Comparison of ENCODE assay signal across 8 mouse cellular contexts in the genomic region with DNA sequence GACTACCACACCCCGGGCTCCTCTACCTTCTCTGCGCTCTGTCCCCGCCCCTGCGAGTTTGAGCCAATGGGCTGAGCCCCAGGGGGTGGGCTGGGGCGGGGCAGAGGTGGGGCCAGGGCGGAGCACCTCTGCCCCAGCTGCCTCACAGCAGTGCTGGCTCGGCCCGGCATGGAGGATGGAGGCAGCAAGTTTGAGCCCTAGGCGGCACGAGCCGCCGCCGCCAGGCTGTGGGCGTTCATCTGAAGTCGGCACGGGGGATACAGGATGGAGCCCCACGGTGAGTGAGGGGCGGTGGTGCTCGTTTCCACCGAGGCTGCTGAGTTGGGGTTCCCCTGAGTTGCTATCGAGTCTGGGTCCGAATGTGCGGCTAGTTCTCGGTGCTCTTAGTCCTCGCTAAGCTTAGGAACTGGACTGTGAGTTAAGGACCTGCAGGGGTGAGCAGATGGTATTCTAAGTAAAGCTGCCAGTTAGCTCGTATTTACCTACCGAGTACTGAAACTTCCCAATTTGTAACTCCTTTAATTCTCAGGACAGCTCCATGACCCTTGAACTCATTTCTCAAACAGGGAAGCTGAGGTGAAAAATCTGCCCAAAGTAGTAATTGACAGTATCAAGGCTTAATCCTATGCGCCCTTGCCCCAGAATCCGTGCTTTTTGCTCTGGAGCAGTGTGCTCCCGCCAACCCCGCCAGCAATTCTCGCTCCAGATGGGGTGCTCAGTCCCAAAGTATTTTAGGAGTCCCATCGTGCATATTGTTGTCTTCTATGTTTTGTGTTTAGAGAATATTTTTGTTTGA. TPM values are rescaled to one million over a fixed set of nuclear protein-coding genes. Genes with fewer than 3 reads are reported as not detected.
DNase-seq lines count a peak whose midpoint lies in the region; ATAC-seq and TF ChIP-seq lines count a peak whose summit lies in the region.

No protein-coding gene starts in this region.

- H3K9ac ChIP-seq in hindbrain, embryonic 16.5 days (ENCODE audit: low read depth, low read length): peak overlapping the region; percentile 68

- intact Hi-C loops in gastrocnemius, adult 2 months (cut with DNase I): loop anchor here (5.0 kb wide), 2 partner anchors 81 to 154 kb away; no protein-coding TSS in a partner anchor

- H3K27me3 ChIP-seq in hindbrain, embryonic 16.5 days (replicated peaks; ENCODE audit: control insufficient read depth, insufficient read depth, low read length): peaks cover 2% of the 10 kb centered on the region

- peak; percentile 94 for DNase-seq in gastrocnemius, adult 2 months
- peak; percentile 49 to 78 for DNase-seq in left cerebral cortex, adult 8-10 months (ENCODE audit: low spot score in 2 of 2)
- peak; percentile 74 to 77 for DNase-seq in right cerebral cortex, adult 2 months (ENCODE audit: low spot score in 2 of 2)
- peak; percentile 52 for DNase-seq in urinary bladder, postnatal 10 days (ENCODE audit: low spot score)

- no peaks in the 10 kb centered on the region for H3K9me3 ChIP-seq in hindbrain, embryonic 16.5 days (ENCODE audit: control insufficient read depth, low read length)

- peak; percentile 90 for ATAC-seq in activated CD4-positive, CD25-positive, alpha-beta regulatory T cell, adult 4 months
- peak; percentile 98 for ATAC-seq in common myeloid progenitor, adult 5-6 weeks (replicated peaks; ENCODE audit: low read depth, poor library complexity, severe bottlenecking)
- peak; percentile 99 for ATAC-seq in hindbrain, embryonic 16.5 days
- ATAC-seq in megakaryocyte, adult 5-6 weeks (ENCODE audit: poor library complexity, severe bottlenecking): peak; percentile 98

- H3K4me3 ChIP-seq in gastrocnemius, adult 2 months: peak overlapping the region; percentile 87
- H3K4me3 ChIP-seq in hindbrain, embryonic 16.5 days (ENCODE audit: low read length): peak overlapping the region; percentile 56

- H3K36me3 ChIP-seq in hindbrain, embryonic 16.5 days (ENCODE audit: control insufficient read depth, insufficient read depth, low read length): no peaks in the 10 kb centered on the region

- 1% methylated on average over 33 of the region's 33 CpGs for WGBS in hindbrain, embryonic 16.5 days

- peaks cover 12% of the 10 kb centered on the region for H3K4me1 ChIP-seq in hindbrain, embryonic 16.5 days (ENCODE audit: control insufficient read depth, insufficient read depth, low read depth, low read length)

- peak overlapping the region; percentile 91 for H3K27ac ChIP-seq in gastrocnemius, adult 2 months
- H3K27ac ChIP-seq in hindbrain, embryonic 16.5 days (ENCODE audit: low read depth, low read length): peak overlapping the region; percentile 20; the same call in 1 of the 2 replicates

- no peak for TF ChIP-seq CTCF in gastrocnemius, adult 2 months (IDR thresholded peaks at IDR 0.05)

- peak overlapping the region; percentile 89 for H3K4me2 ChIP-seq in hindbrain, embryonic 16.5 days (ENCODE audit: low read length)

RNA-seq across cellular contexts. Expression of gene Arhgap29, which starts 15.5 kb away (rescaled TPM):
- polyA plus RNA-seq in activated CD4-positive, CD25-positive, alpha-beta regulatory T cell, adult 4 months (2017; shearing (Covaris generic)): under 1 TPM; 0.28 to 0.69 TPM
- 1.7 and 2.6 TPM in 2 replicates for total RNA-seq in common myeloid progenitor, adult 5-6 weeks (2017)
- total RNA-seq in gastrocnemius, adult 2 months (2021): 10 to 100 TPM; 14.0 to 15.6 TPM
- polyA plus RNA-seq in hindbrain, embryonic 16.5 days (2015; fragmentation: Nextera tagmentation; extraction: Ambion mirVana): 15.4 and 22.1 TPM in 2 replicates
- 10 to 100 TPM; 20.0 to 26.9 (median 24.7) TPM for total RNA-seq in left cerebral cortex, adult 8-10 months (2022)
- total RNA-seq in megakaryocyte, adult 5-6 weeks (2015): 3.4 and 3.5 TPM in 2 replicates
- 4.5 and 5.2 TPM in 2 replicates for total RNA-seq in megakaryocyte, adult 5-6 weeks (2017)

Comparison
In these comparisons a context has a peak if more than half of its experiments do, and no peak if none do; other contexts are left out.
1. Peak in every context shown above with its lines: DNase-seq, ATAC-seq, H3K4me3 ChIP-seq and H3K27ac ChIP-seq.